Mouse (Mus musculus) retina, postnatal 1 day (tissue): ENCODE measurements around the gene Sntb2.
"Not testable (repeated sequence)": the region's sequence is repeated elsewhere in the genome, so short reads cannot be mapped to it uniquely, and the experiment has no call there.

Experiments used
- DNase-seq: peaks from one replicate; pipeline ENCODE4 v3.0.0-alpha.2; 2012

Sntb2 gene

GRCm38 (mm10) chr8:106935324-106935869 lies at the start of gene Sntb2:
Sntb2 (plus strand) TSS chr8:106935750.
- DNase-seq, result peak; percentile 96

- DNase-seq, result peak; percentile 87
Measured at GRCm38 (mm10) chr8:106887336-106888189, 48.0 kb upstream of the Sntb2 start.

- no peak for DNase-seq
Measured at GRCm38 (mm10) chr8:106888803-106889202, 46.7 kb upstream of the Sntb2 start.

GRCm38 (mm10) chr8:106892210-106892805 lies 43.2 kb upstream of the Sntb2 start:
- peak; percentile 57 for DNase-seq

- DNase-seq, result no peak
Measured at GRCm38 (mm10) chr8:106892806-106893451, 42.6 kb upstream of the Sntb2 start.

- DNase-seq, result peak; percentile 91
Measured at GRCm38 (mm10) chr8:106893481-106894156, 41.9 kb upstream of the Sntb2 start, which contains the start of gene Utp4. Utp4 (plus strand) TSS chr8:106893636.

GRCm38 (mm10) chr8:106899473-106899872 lies 36.1 kb upstream of the Sntb2 start:
- no peak for DNase-seq

GRCm38 (mm10) chr8:106905727-106906480 lies 29.6 kb upstream of the Sntb2 start:
- peak; percentile 70 for DNase-seq

- no peak for DNase-seq
Measured at GRCm38 (mm10) chr8:106906635-106907034, 28.9 kb upstream of the Sntb2 start.

GRCm38 (mm10) chr8:106907450-106907849 lies 28.1 kb upstream of the Sntb2 start:
- DNase-seq, result no peak

GRCm38 (mm10) chr8:106908291-106908690 lies 27.3 kb upstream of the Sntb2 start:
- DNase-seq, result no peak

GRCm38 (mm10) chr8:106913631-106914030 lies 21.9 kb upstream of the Sntb2 start:
- DNase-seq, result no peak

- no peak for DNase-seq
Measured at GRCm38 (mm10) chr8:106919721-106920394, 15.7 kb upstream of the Sntb2 start.

GRCm38 (mm10) chr8:106920395-106920741 lies 15.2 kb upstream of the Sntb2 start:
- DNase-seq, result no peak

GRCm38 (mm10) chr8:106924057-106924456 lies 11.5 kb upstream of the Sntb2 start:
- no peak for DNase-seq

GRCm38 (mm10) chr8:106924904-106925349 lies 10.6 kb upstream of the Sntb2 start:
- no peak for DNase-seq

GRCm38 (mm10) chr8:106925446-106925845 lies 10.1 kb upstream of the Sntb2 start:
- DNase-seq, result no peak

- DNase-seq, result peak; percentile 54
Measured at GRCm38 (mm10) chr8:106927247-106927646, 8.3 kb upstream of the Sntb2 start.

- not testable (repeated sequence) for DNase-seq
Measured at GRCm38 (mm10) chr8:106928182-106928581, 7.4 kb upstream of the Sntb2 start.

GRCm38 (mm10) chr8:106929155-106929913 lies 6.2 kb upstream of the Sntb2 start:
- DNase-seq, result no peak

GRCm38 (mm10) chr8:106929921-106930320 lies 5.6 kb upstream of the Sntb2 start:
- DNase-seq, result no peak
